Mouse (Mus musculus) WW6 (cell line): ENCODE measurements around the gene Gpx2.

Experiments
- DNase-seq: peaks from one replicate; pipeline ENCODE4 v3.0.0-alpha.2; 2013; ENCODE audit warnings: low read depth, low spot score

The Gpx2 gene

DNA sequence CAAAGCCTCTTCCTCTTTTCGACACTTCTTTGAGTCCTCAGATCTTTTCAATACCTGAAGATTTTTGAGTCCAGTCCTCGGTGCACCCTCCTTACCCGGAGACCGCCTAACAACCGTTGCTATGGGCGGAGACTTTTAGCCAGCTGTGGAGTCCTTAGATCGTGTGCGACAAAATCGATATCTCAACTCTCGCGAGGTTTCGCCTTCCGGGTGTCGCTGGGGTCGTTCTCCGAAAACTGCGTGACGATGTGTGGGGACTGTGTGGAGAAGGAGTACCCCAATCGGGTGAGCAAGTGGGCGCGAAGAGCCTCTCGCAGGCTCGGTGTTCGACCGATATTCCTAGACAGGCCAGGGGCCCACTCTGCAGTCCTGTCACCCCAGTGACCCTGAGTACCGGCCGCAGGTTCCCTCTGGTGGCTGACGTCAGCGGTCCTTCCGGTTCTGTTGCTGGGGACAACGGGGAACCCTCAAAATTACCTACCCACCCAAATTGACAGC lies 30.0 kb downstream of the Gpx2 start, which contains the start of the genes Churc1 and Fntb:
TSS of gene Churc1 (plus strand) at position 185 of the 498 bp plus-strand sequence.
TSS of gene Fntb (plus strand) at position 236 of the 498 bp plus-strand sequence.
- peak; percentile 88 for DNase-seq

DNA sequence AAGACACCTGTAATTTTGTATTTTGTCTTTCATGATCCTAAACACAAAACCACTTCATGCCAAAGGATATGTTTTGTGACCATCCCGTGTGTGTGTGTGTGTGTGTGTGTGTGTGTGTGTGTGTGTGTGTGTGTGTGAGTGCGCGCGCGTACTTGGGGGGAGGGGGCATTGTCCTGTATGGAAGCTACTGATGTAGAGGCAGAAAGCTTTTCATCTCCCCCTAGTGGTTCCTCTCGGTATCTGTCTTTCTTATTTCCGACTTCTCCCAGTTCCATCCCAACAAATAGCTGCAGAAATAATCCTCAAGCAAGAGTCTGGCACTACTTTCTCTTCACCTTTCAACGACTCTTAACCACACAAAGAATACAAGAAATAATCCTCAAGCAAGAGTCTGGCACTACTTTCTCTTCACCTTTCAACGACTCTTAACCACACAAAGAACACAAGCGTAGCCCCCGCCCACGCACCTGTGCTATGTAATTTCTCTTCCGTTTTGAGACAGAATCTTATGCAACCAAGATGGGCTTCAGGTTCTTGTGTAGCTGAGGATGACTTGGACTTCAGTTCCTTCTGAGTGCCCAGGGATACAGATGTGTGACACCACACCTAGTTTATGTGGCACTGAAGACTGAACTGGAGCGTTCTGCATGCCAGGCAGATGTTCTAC lies 42.6 kb downstream of the Gpx2 start:
- DNase-seq = peak; percentile 28

DNA sequence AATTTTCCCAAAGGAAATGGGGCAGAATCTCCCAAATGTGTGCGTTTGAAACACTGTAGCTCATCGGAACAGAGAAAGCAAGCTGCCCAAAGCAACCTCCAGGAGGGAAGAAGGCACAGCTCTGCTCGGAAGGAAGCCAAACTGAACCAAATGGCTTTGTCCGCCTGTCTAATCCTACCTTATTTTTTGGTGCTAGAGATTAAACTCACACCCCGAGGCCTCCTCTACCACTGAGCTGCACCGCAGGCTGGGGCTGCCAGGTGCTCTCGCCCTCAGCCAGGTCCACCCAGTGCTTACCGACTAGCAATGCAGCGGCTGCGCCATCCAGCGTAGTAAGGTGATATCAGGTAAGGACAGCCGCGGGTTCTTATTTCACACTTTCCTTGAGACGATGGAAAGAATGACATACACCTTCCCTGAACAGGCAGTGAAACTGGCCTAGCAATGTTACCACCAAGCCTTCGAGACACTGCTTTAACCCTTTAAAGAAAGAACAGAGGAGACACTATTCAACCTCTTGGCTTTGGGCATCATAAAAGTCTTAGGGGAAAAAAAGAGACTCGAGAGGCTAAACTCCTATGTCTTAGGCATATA lies 44.4 kb downstream of the Gpx2 start:
- DNase-seq = no peak
